Mouse (Mus musculus) liver, embryonic 13.5 days (tissue): Measurements from ENCODE around the gene Ilkap. TPM values are rescaled to one million over a fixed set of nuclear protein-coding genes. Genes with fewer than 3 reads are reported as not detected.

Source experiments
- ATAC-seq: fragments of 200-750 bp; cut with Nextera tagmentation; 2 replicates; pipeline ENCODE4 v1.8.0; 2017; ENCODE audit warnings: low read depth, mild to moderate bottlenecking, moderate number of reproducible peaks, moderate library complexity
- DNase-seq: peaks from one replicate; pipeline ENCODE4 v3.0.0; 2022
- H3K27ac ChIP-seq: fragments of 300-500 bp; sonication (generic); 2 replicates; pipeline ENCODE4 v1.5.1; 2015; ENCODE audit warnings: moderate library complexity, mild to moderate bottlenecking, inconsistent platforms
- H3K27me3 ChIP-seq: fragments of 300-500 bp; sonication (generic); 2 replicates; pipeline ENCODE4 v1.6.1; 2015; ENCODE audit warnings: mild to moderate bottlenecking, inconsistent platforms
- H3K36me3 ChIP-seq: fragments of 300-500 bp; sonication (generic); 2 replicates; pipeline ENCODE4 v1.6.1; 2015; ENCODE audit warnings: mild to moderate bottlenecking, inconsistent platforms
- H3K4me1 ChIP-seq: fragments of 300-500 bp; sonication (generic); replicated peaks from 2 replicates; pipeline ENCODE4 v1.6.1; 2015; ENCODE audit warnings: inconsistent platforms
- H3K4me2 ChIP-seq: fragments of 300-500 bp; sonication (generic); 2 replicates; pipeline ENCODE4 v1.6.1; 2015; ENCODE audit warnings: inconsistent platforms, mild to moderate bottlenecking, moderate library complexity
- H3K4me3 ChIP-seq: fragments of 300-500 bp; sonication (generic); replicated peaks from 2 replicates; pipeline ENCODE4 v1.5.1; 2015; ENCODE audit warnings: mild to moderate bottlenecking, inconsistent platforms
- H3K9ac ChIP-seq: fragments of 300-500 bp; sonication (generic); 2 replicates; pipeline ENCODE4 v1.6.1; 2015; ENCODE audit warnings: mild to moderate bottlenecking, inconsistent platforms
- H3K9me3 ChIP-seq: fragments of 300-500 bp; sonication (generic); replicated peaks from 2 replicates; pipeline ENCODE4 v1.6.1; 2016; ENCODE audit warnings: inconsistent platforms
- WGBS: fragments of 180-500 bp; shearing (Covaris S2); methylation state at CpG from one replicate; pipeline ENCODE4 v1.1.7; 2015; ENCODE audit not compliant: insufficient replicate concordance; 5-methylcytosine and 5-hydroxymethylcytosine counted together
- polyA plus RNA-seq: library from polyadenylated mRNA; unstranded; fragments of >200 nt; fragmentation: Nextera tagmentation; extraction: Ambion mirVana; gene quantifications from 2 replicates; pipeline ENCODE4 v1.2.1, GENCODE M21; 2015

Ilkap gene
- polyA plus RNA-seq = 86.5 and 95.8 TPM in 2 replicates

DNA sequence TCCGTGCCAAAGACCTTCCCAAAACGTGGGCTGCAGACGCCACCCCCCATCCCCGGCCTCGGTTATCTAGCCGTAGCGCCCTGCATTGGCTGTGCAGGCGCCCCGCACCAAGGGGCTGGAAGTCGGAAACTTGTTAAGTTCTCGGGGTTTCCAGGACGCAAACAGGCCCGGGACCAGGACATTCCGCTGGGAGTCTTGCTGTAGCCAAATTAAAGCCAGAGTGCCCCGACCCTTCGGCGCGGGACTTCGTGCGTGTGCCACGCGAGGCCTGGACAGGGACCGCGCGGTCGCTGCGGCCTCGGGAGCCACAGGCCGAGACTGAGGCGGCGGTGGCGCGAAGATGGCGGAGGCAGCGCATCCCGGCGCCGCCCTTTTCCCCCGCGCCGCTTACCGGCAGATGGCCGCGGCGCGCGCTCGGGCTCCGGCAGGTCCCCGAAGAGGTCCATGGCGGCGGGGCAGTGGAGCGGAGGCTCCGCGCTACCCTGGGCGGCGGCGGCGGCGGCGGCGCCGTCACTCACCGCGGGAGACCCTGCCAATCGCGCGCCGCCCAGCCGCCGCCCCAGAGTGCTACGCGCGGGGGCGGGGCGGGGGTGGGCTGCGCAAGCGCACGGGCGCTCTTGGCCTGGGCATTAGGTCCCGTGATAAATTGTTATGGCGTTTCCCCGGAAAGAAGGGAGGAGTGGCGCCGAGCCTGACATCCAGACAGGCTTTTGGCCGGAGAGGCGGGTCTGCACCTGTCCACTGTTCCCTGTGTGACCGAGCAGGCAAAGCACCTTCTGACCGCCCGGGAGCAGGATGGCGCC lies at the start of gene Ilkap:
Gene Ilkap (minus strand): TSS at position 556 of the 803 bp plus-strand sequence.
- Histone ChIP-seq H3K27ac (peak within 1 kb of the TSS; percentile 85), H3K4me2 (peak within 1 kb of the TSS; percentile 92), H3K4me3 (peak within 1 kb of the TSS; percentile 95), H3K9ac (peak within 1 kb of the TSS; percentile 97), H3K9me3 (no peaks in the 10 kb centered on the region), H3K36me3 (peaks cover 30% of the 10 kb centered on the region), H3K4me1 (peaks cover 36% of the 10 kb centered on the region), H3K27me3 (no peaks in the 10 kb centered on the region)
- peak; percentile 98 for ATAC-seq
- peak; percentile 79 for DNase-seq
- under 1% methylated on average over 90 of the region's 91 CpGs for WGBS

DNA sequence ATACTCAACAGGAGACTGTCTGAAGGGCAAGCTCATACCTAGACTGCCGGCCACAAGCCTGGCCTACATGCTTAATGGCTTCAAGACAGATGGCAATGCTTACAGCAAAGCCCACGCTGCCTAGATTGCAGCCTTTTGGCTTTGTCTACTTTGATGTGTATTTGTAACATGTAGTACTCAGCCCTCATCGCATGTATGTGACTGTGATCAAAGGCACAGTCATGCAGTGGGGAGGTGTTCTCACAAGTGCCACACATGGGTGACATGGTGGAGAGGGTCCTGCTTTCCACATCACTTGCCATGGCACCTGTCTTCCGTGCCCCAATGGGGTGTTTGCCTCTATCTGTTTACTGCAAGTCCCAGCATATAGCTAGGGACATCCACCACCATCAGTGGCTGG lies 47.9 kb upstream of the Ilkap start:
- Histone ChIP-seq H3K4me1 (peaks cover 21% of the 10 kb centered on the region), H3K4me2 (no peak overlapping the region), H3K36me3 (peaks cover 59% of the 10 kb centered on the region), H3K4me3 (no peak overlapping the region), H3K9me3 (0 out of 2 replicates have a peak, but pooled peaks cover 5% of the 10 kb centered on the region), H3K27ac (peak overlapping the region; percentile 75), H3K9ac (no peak overlapping the region), H3K27me3 (no peaks in the 10 kb centered on the region)
- 80% methylated on average over 4 of the region's 4 CpGs for WGBS
- peak; percentile 8; the same call in 1 of the 2 replicates for ATAC-seq
- DNase-seq = no peak

DNA sequence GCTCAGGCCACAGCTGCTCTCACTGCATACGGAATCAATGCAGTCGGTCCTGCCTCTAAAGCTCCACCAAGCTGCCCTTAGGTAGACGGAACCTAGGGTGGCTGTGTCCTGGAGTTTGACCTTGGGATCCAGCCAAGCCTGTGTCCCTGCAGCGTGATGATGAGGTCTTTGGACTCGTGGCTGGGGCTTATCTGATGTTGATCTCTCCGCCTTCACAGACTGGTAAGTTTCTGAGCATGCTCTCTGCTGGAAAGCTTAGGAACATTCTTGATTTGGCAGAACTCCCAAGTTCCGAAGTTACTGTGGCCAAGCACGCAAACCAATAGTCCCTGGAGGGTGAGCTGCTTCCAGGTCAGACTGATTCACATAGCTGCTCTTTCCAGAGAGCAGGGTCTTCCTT lies 47.4 kb upstream of the Ilkap start:
- WGBS = 59% methylated on average over 8 of the region's 8 CpGs
- DNase-seq = no peak
- H3K36me3 ChIP-seq = peaks cover 63% of the 10 kb centered on the region

GRCm38 (mm10) chr1:91444841-91445830 lies 46.5 kb upstream of the Ilkap start:
- DNase-seq = no peak
- WGBS = 77% methylated on average over 17 of the region's 17 CpGs
- H3K27ac ChIP-seq = no peak overlapping the region; the same call in 1 of the 2 replicates
- ATAC-seq = no peak
- peaks cover 65% of the 10 kb centered on the region for H3K36me3 ChIP-seq
- no peak overlapping the region for H3K4me2 ChIP-seq
- 0 out of 2 replicates have a peak, but pooled peaks cover 5% of the 10 kb centered on the region for H3K9me3 ChIP-seq
- H3K27me3 ChIP-seq = no peaks in the 10 kb centered on the region
- H3K9ac ChIP-seq = no peak overlapping the region
- H3K4me3 ChIP-seq = no peak overlapping the region
- peaks cover 20% of the 10 kb centered on the region for H3K4me1 ChIP-seq

More for the DNA sequence above, 47.4 kb upstream of the Ilkap start:
- Histone ChIP-seq H3K9me3 (0 out of 2 replicates have a peak, but pooled peaks cover 5% of the 10 kb centered on the region), H3K27me3 (no peaks in the 10 kb centered on the region), H3K27ac (peak overlapping the region; percentile 75), H3K4me2 (no peak overlapping the region), H3K4me1 (peaks cover 20% of the 10 kb centered on the region), H3K9ac (no peak overlapping the region), H3K4me3 (no peak overlapping the region)
- peak; percentile 68 for ATAC-seq

- Histone ChIP-seq H3K4me2 (no peak overlapping the region), H3K36me3 (peaks cover 46% of the 10 kb centered on the region)
- ATAC-seq = no peak
These were observed 43.9 kb upstream of the Ilkap start for GRCm38 (mm10) chr1:91442350-91442990.

GRCm38 (mm10) chr1:91441855-91442254 lies 43.2 kb upstream of the Ilkap start:
- Histone ChIP-seq H3K4me1 (peaks cover 11% of the 10 kb centered on the region), H3K4me3 (no peak overlapping the region), H3K4me2 (no peak overlapping the region), H3K27me3 (no peaks in the 10 kb centered on the region), H3K36me3 (peaks cover 40% of the 10 kb centered on the region), H3K9ac (no peak overlapping the region), H3K9me3 (no peaks in the 10 kb centered on the region), H3K27ac (no peak overlapping the region)
- WGBS = 88% methylated on average over 3 of the region's 3 CpGs
- ATAC-seq (no peak), DNase-seq (no peak)

More at GRCm38 (mm10) chr1:91442350-91442990, 43.9 kb upstream of the Ilkap start:
- Histone ChIP-seq H3K9ac (no peak overlapping the region), H3K27ac (no peak overlapping the region), H3K4me1 (peaks cover 8% of the 10 kb centered on the region), H3K9me3 (0 out of 2 replicates have a peak, but pooled peaks cover 3% of the 10 kb centered on the region), H3K4me3 (no peak overlapping the region), H3K27me3 (no peaks in the 10 kb centered on the region)
- 72% methylated on average over 7 of the region's 7 CpGs for WGBS
- no peak for DNase-seq

- no peak overlapping the region for H3K4me2 ChIP-seq
- WGBS = 69% methylated on average over 8 of the region's 8 CpGs
- H3K4me3 ChIP-seq = no peak overlapping the region
- peaks cover 40% of the 10 kb centered on the region for H3K36me3 ChIP-seq
- no peak overlapping the region for H3K9ac ChIP-seq
- no peak for ATAC-seq
- H3K27me3 ChIP-seq = no peaks in the 10 kb centered on the region
- no peaks in the 10 kb centered on the region for H3K9me3 ChIP-seq
- DNase-seq = no peak
- peaks cover 13% of the 10 kb centered on the region for H3K4me1 ChIP-seq
- H3K27ac ChIP-seq = no peak overlapping the region
These were observed 41.2 kb upstream of the Ilkap start for GRCm38 (mm10) chr1:91439776-91440175.

DNA sequence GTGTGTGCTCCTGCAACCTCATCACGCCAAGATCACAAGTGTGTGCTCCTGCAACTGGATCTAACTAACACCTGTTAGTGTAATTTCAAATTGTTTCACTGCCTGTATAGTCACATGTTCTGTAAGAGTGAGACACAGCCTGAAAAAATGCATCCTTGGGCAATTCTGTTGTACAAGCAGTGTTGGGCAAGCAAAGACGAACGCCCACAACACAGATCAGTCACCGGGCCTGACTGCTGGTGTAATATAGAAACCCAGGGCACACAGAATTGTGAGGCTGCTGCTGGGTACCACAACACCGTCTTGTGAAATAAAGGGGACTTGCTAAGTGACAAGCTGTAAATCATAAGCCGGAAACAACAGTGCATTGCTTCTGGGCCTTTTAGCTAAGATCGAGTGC lies 39.0 kb upstream of the Ilkap start:
- H3K9me3 ChIP-seq = no peaks in the 10 kb centered on the region
- DNase-seq (no peak), ATAC-seq (no peak)
- no peaks in the 10 kb centered on the region for H3K27me3 ChIP-seq
- H3K4me1 ChIP-seq = peaks cover 13% of the 10 kb centered on the region
- 79% methylated on average over 7 of the region's 7 CpGs for WGBS
- no peak overlapping the region for H3K4me3 ChIP-seq
- peaks cover 39% of the 10 kb centered on the region for H3K36me3 ChIP-seq
- no peak overlapping the region for H3K4me2 ChIP-seq
- no peak overlapping the region for H3K27ac ChIP-seq
- no peak overlapping the region for H3K9ac ChIP-seq

DNA sequence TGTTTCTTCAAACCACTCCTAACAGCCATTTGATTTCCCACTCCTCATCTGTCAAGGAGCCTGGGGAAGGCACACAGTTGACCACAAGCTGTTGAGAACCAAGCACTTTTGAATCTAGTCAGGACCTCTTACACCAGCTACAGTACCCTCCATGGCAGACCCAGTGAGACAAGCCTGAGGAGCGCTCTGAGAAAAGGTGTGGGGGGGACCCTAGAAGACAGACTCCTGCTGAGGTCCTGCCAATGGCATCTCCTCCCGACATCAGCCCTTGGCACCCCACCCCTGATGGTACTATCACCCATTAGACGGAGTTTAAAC lies 38.4 kb upstream of the Ilkap start:
- H3K36me3 ChIP-seq = peaks cover 40% of the 10 kb centered on the region
- ATAC-seq = no peak
- no peak overlapping the region for H3K4me3 ChIP-seq
- no peaks in the 10 kb centered on the region for H3K27me3 ChIP-seq
- WGBS = 72% methylated on average over 3 of the region's 3 CpGs
- no peak overlapping the region for H3K4me2 ChIP-seq
- H3K27ac ChIP-seq = peak overlapping the region; percentile 4; the same call in 1 of the 2 replicates
- no peak overlapping the region for H3K9ac ChIP-seq
- H3K9me3 ChIP-seq = no peaks in the 10 kb centered on the region
- DNase-seq = no peak
- H3K4me1 ChIP-seq = peaks cover 13% of the 10 kb centered on the region

GRCm38 (mm10) chr1:91436380-91437082 lies 37.9 kb upstream of the Ilkap start:
- Histone ChIP-seq H3K4me1 (peaks cover 13% of the 10 kb centered on the region), H3K4me3 (no peak overlapping the region), H3K27ac (peak overlapping the region; percentile 10; the same call in 1 of the 2 replicates), H3K36me3 (peaks cover 44% of the 10 kb centered on the region), H3K9ac (no peak overlapping the region), H3K9me3 (no peaks in the 10 kb centered on the region), H3K27me3 (no peaks in the 10 kb centered on the region), H3K4me2 (no peak overlapping the region)
- 62% methylated on average over 6 of the region's 6 CpGs for WGBS
- ATAC-seq (peak; percentile 59), DNase-seq (no peak)
